12 mouse cellular contexts compared by ENCODE assay signal in the genomic region with DNA sequence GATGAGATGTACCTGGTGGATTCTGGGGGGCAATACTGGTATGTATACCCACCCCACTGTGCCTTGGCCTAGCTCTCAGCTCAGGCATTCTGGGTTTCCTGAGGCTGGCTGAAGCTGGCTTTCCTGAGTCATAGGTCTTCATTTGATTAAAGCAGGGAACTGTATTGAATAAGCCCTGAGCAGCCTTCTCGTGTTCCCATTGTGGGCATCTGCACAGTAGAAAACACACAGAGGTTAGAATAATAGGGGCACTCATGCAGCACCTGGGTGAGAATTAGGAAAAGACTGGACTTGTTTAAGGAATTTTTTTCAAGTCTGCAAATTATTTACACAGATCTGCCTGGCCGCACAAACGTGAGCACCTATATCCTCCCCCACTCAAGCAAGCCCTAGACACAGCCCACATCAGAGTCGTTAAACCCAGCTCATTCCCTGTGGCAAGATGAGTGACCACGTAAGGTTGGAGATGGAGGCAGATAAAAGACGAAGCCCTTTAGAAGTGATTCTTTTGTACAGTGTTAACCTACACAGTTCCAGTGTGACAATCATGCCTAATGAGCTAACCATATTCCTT. TPM values are rescaled to one million over a fixed set of nuclear protein-coding genes. Genes with fewer than 3 reads are reported as not detected.
"Had no signal": no experiment of that assay in that cellular context is flagged by ENCODE, and none has a peak within 500 bp of the region (broad histone marks: within the 10 kb centered on the region; RNA-seq: fewer than 3 reads in every experiment).

No protein-coding gene starts in this region.

- H3K36me3 ChIP-seq: limb, embryonic 13.5 days; midbrain, embryonic 13.5 days had no signal

- DNase-seq: kidney, adult 11 months; kidney, postnatal 14 days; layer of hippocampus, adult 9-11 months; layer of hippocampus, postnatal 36 days; lung, adult 18-20 months; right cerebral cortex, postnatal 14 days had no signal

- H3K9me3 ChIP-seq: limb, embryonic 13.5 days; midbrain, embryonic 13.5 days had no signal

- H3K27me3 ChIP-seq: limb, embryonic 13.5 days; midbrain, embryonic 13.5 days had no signal

- ATAC-seq: midbrain, embryonic 13.5 days had no signal

- H3K4me1 ChIP-seq: limb, embryonic 13.5 days; midbrain, embryonic 13.5 days had no signal

- H3K4me3 ChIP-seq: limb, embryonic 13.5 days; midbrain, embryonic 13.5 days had no signal

- H3K4me2 ChIP-seq: limb, embryonic 13.5 days; midbrain, embryonic 13.5 days had no signal

- H3K9ac ChIP-seq: limb, embryonic 13.5 days; liver, embryonic 14.5 days; midbrain, embryonic 13.5 days had no signal

- H3K27ac ChIP-seq: limb, embryonic 13.5 days; liver, embryonic 14.5 days; midbrain, embryonic 13.5 days; stomach, postnatal 0 days had no signal

RNA-seq across cellular contexts. Expression of gene Xpnpep2, which starts 18.5 kb away (rescaled TPM):
- total RNA-seq: liver, adult 2 months; megakaryocyte progenitor cell, adult 5-6 weeks had no signal
- polyA plus RNA-seq: liver, adult 2 months had no signal
